Mouse (Mus musculus) limb, embryonic 12.5 days (tissue): ENCODE data around the gene Pck2. TPM values are rescaled to one million over a fixed set of nuclear protein-coding genes. Genes with fewer than 3 reads are reported as not detected.
A peak's percentile ranks its signal among the peaks of the same experiment; 100 is the strongest.

Experiments
- ATAC-seq: fragments of 200-750 bp; cut with Nextera tagmentation; 2 replicates; pipeline ENCODE4 v1.8.0; 2017; ENCODE audit warnings: low read depth, moderate TSS enrichment; ENCODE audit not compliant: insufficient number of reproducible peaks, insufficient read depth, low FRiP score, low TSS enrichment
- H3K27ac ChIP-seq: fragments of 300-500 bp; sonication (generic); 2 replicates; pipeline ENCODE4 v1.5.1; 2016; ENCODE audit warnings: mild to moderate bottlenecking, moderate library complexity
- H3K27me3 ChIP-seq: fragments of 300-500 bp; sonication (generic); 2 replicates; pipeline ENCODE4 v1.6.1; 2016; ENCODE audit warnings: mild to moderate bottlenecking, moderate library complexity
- H3K36me3 ChIP-seq: fragments of 300-500 bp; sonication (generic); 2 replicates; pipeline ENCODE4 v1.6.1; 2016; ENCODE audit warnings: mild to moderate bottlenecking, moderate library complexity
- H3K4me1 ChIP-seq: fragments of 300-500 bp; sonication (generic); replicated peaks from 2 replicates; pipeline ENCODE4 v1.6.1; 2016
- H3K4me2 ChIP-seq: fragments of 300-500 bp; sonication (generic); 2 replicates; pipeline ENCODE4 v1.6.1; 2016; ENCODE audit warnings: mild to moderate bottlenecking, moderate library complexity
- H3K4me3 ChIP-seq: fragments of 300-500 bp; sonication (generic); replicated peaks from 2 replicates; pipeline ENCODE4 v1.5.1; 2016; ENCODE audit warnings: mild to moderate bottlenecking
- H3K9ac ChIP-seq: fragments of 300-500 bp; sonication (generic); replicated peaks from 2 replicates; pipeline ENCODE4 v1.6.1; 2016; ENCODE audit warnings: mild to moderate bottlenecking, moderate library complexity
- H3K9me3 ChIP-seq: fragments of 300-500 bp; sonication (generic); 2 replicates; pipeline ENCODE4 v1.6.1; 2016; ENCODE audit warnings: mild to moderate bottlenecking, moderate library complexity
- WGBS: fragments of 180-500 bp; shearing (Covaris S2); methylation state at CpG from one replicate; pipeline ENCODE4 v1.1.7; 2016; 5-methylcytosine and 5-hydroxymethylcytosine counted together
- polyA plus RNA-seq: library from polyadenylated mRNA; unstranded; fragments of >200 nt; fragmentation: Nextera tagmentation; extraction: Ambion mirVana; gene quantifications from 2 replicates; pipeline ENCODE4 v1.2.1, GENCODE M21; 2016

The Pck2 gene
- polyA plus RNA-seq, 1 experiment from 2014 or later = 33.2 TPM

- H3K4me3 ChIP-seq = no peak within 1 kb of the TSS
- peaks cover 9% of the 10 kb centered on the region; the same call in 1 of the 2 replicates for H3K4me1 ChIP-seq
- H3K27me3 ChIP-seq = peaks cover 34% of the 10 kb centered on the region
- no peak within 1 kb of the TSS for H3K27ac ChIP-seq
- no peaks in the 10 kb centered on the region for H3K9me3 ChIP-seq
- 61% methylated on average over 22 of the region's 22 CpGs for WGBS
- no peaks in the 10 kb centered on the region for H3K36me3 ChIP-seq
- H3K4me2 ChIP-seq = no peak within 1 kb of the TSS
- no peak within 1 kb of the TSS; the same call in 1 of the 2 replicates for H3K9ac ChIP-seq
- ATAC-seq = no peak
Measured at GRCm38 (mm10) chr14:55510125-55510731, 29.8 kb upstream of the Pck2 start, which contains the start of gene Cpne6. Gene Cpne6 (plus strand): TSS chr14:55510445.

- Histone ChIP-seq H3K27ac (no peak overlapping the region), H3K27me3 (peaks cover 34% of the 10 kb centered on the region), H3K9me3 (no peaks in the 10 kb centered on the region), H3K4me3 (no peak overlapping the region), H3K4me1 (peaks cover 9% of the 10 kb centered on the region; the same call in 1 of the 2 replicates), H3K36me3 (no peaks in the 10 kb centered on the region), H3K9ac (no peak overlapping the region; the same call in 1 of the 2 replicates), H3K4me2 (no peak overlapping the region)
- no peak for ATAC-seq
- WGBS = 60% methylated on average over 7 of the region's 7 CpGs
Measured at GRCm38 (mm10) chr14:55511037-55511436, 29.0 kb upstream of the Pck2 start.

DNA sequence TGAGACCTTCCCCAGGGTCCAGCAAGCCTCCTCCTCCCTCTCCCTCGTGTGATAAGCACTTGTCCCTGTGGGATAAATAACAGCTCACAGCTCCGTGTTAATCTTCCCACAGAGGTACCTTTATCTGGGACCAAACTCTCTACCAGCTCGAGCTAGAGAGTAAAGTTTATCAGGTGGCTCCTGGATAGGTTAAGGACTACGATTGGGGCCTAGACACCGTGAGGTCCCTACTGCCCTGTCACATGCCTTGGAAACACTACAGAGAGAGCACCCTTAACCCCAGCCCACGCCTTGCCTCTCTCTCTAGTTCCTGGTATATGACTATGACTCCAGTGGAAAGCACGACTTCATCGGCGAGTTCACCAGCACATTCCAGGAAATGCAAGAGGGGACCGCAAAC is 26.1 kb upstream of the Pck2 start:
- peaks cover 52% of the 10 kb centered on the region for H3K27me3 ChIP-seq
- WGBS = 74% methylated on average over 10 of the region's 10 CpGs

DNA sequence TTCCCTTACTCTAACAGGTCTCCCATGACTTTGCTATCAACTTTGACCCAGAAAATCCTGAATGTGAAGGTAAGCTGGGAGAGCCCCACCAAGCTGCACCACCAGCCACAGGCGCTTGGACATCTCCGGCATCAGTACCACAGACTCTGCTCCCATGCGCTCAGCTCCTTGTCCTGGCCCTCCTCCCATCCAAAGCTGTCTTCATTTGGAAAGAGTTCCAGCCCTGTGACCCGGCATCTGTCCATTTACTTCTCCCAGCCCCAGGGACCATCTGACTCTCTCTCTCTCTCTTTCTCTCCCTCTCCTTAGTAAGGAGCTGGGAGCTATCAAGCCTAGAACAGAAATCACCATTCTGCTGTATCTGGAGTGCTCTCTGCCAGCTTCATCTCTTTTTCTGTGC is 24.2 kb upstream of the Pck2 start:
- H3K4me3 ChIP-seq = no peak overlapping the region
- H3K36me3 ChIP-seq = no peaks in the 10 kb centered on the region
- H3K9ac ChIP-seq = no peak overlapping the region
- no peaks in the 10 kb centered on the region for H3K9me3 ChIP-seq
- H3K27me3 ChIP-seq = peaks cover 58% of the 10 kb centered on the region
- WGBS = 93% methylated on average over 4 of the region's 4 CpGs
- H3K4me1 ChIP-seq = 0 out of 2 replicates have a peak, but pooled peaks cover 9% of the 10 kb centered on the region
- no peak overlapping the region for H3K4me2 ChIP-seq
- ATAC-seq = no peak
- no peak overlapping the region for H3K27ac ChIP-seq

More for the DNA sequence above, 26.1 kb upstream of the Pck2 start:
- ATAC-seq = no peak
- no peak overlapping the region for H3K4me2 ChIP-seq
- peaks cover 9% of the 10 kb centered on the region; the same call in 1 of the 2 replicates for H3K4me1 ChIP-seq
- H3K9ac ChIP-seq = no peak overlapping the region
- H3K4me3 ChIP-seq = no peak overlapping the region
- no peak overlapping the region for H3K27ac ChIP-seq
- H3K36me3 ChIP-seq = no peaks in the 10 kb centered on the region
- H3K9me3 ChIP-seq = no peaks in the 10 kb centered on the region

DNA sequence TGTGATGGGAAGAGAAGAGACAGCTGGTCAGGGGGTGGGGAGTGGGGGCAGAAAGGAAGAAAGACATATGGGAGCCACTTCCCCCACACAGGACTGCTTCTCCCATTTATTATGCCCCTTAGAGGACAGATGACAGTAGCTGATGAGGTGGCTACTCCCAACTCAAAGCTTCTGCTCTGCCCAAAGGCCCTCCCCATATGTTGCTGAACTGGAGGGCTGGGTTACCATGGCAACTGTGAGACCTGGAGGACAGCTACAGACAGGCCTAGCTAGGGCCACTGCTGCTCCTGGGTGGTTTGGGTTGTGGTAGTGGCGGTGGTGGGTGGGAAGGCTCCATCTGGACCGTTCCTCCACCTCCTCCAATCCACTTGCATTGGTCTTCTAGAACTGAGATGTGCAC is 21.2 kb upstream of the Pck2 start:
- H3K9ac ChIP-seq = no peak overlapping the region
- H3K36me3 ChIP-seq = no peaks in the 10 kb centered on the region
- H3K4me3 ChIP-seq = no peak overlapping the region
- H3K4me2 ChIP-seq = no peak overlapping the region
- 49% methylated on average over 2 of the region's 2 CpGs for WGBS
- H3K4me1 ChIP-seq = 0 out of 2 replicates have a peak, but pooled peaks cover 10% of the 10 kb centered on the region
- no peaks in the 10 kb centered on the region for H3K9me3 ChIP-seq
- H3K27ac ChIP-seq = no peak overlapping the region
- no peak for ATAC-seq
- H3K27me3 ChIP-seq = peaks cover 66% of the 10 kb centered on the region

DNA sequence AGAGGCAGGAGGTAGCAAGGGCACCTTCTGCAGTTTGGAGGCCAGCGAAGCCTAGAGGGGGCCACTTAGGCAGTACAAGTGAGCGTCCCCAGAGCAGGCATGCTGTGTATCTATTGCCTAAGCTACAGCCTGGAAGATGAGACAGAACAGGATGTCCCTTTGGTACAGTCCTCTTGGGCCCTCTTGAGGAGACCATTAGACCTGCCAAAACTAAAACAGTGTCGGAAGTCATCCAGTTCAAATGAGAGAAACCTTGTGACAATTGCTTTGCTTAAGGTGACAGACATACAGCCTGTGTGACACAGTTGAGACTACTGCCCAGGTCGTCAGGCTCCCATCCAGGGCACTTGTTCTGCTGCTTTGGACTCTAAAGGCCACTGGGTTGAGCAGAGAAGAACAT is 20.5 kb upstream of the Pck2 start:
- Histone ChIP-seq H3K9me3 (no peaks in the 10 kb centered on the region), H3K4me3 (no peak overlapping the region), H3K4me1 (0 out of 2 replicates have a peak, but pooled peaks cover 10% of the 10 kb centered on the region), H3K4me2 (no peak overlapping the region), H3K36me3 (no peaks in the 10 kb centered on the region), H3K9ac (no peak overlapping the region), H3K27me3 (peaks cover 74% of the 10 kb centered on the region), H3K27ac (no peak overlapping the region)
- WGBS = 64% methylated on average over 4 of the region's 4 CpGs
- no peak for ATAC-seq

- H3K27ac ChIP-seq = no peak overlapping the region
Measured at GRCm38 (mm10) chr14:55520451-55521361, 19.4 kb upstream of the Pck2 start.

GRCm38 (mm10) chr14:55524062-55524461 is 16.0 kb upstream of the Pck2 start:
- Histone ChIP-seq H3K4me1 (0 out of 2 replicates have a peak, but pooled peaks cover 10% of the 10 kb centered on the region), H3K4me2 (no peak overlapping the region), H3K9me3 (no peaks in the 10 kb centered on the region), H3K9ac (no peak overlapping the region), H3K4me3 (no peak overlapping the region), H3K27me3 (peaks cover 59% of the 10 kb centered on the region), H3K27ac (no peak overlapping the region), H3K36me3 (no peaks in the 10 kb centered on the region)
- whole genome bisulfite sequencing = 56% methylated on average over 4 of the region's 4 CpGs
- no peak for ATAC-seq

More at GRCm38 (mm10) chr14:55520451-55521361, 19.4 kb upstream of the Pck2 start:
- H3K4me1 ChIP-seq = 0 out of 2 replicates have a peak, but pooled peaks cover 10% of the 10 kb centered on the region
- no peaks in the 10 kb centered on the region for H3K36me3 ChIP-seq
- H3K9me3 ChIP-seq = no peaks in the 10 kb centered on the region
- peak overlapping the region; percentile 61 for H3K9ac ChIP-seq
- peak overlapping the region; percentile 51 for H3K4me3 ChIP-seq
- peak; percentile 58; the same call in 1 of the 2 replicates for ATAC-seq
- WGBS = 1% methylated on average over 61 of the region's 61 CpGs
- peaks cover 76% of the 10 kb centered on the region for H3K27me3 ChIP-seq
- H3K4me2 ChIP-seq = peak overlapping the region; percentile 88

DNA sequence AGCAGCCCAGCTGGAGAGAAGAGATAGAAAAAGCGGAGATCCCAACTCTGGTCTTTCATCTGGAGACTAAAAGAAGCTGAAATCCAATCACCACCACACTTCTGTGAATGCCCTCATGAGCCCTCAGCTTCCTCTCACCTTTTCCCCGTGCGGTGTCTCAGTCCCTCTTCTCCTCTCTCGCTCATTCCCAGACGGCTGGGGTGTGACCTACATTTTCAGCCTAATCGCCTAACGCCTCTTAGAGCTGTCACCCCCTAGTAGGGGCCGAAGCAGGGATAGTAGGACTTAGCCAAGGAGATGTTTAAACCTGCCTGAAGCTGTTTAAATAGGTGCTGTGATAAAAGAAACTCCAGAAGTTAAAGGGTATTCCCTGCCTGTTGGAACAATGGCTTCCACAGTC is 15.3 kb upstream of the Pck2 start, which contains the start of gene Nrl:
Nrl (minus strand) TSS at position 197 of the 400 bp plus-strand sequence.
- no peak within 1 kb of the TSS for H3K27ac ChIP-seq
- H3K9me3 ChIP-seq = no peaks in the 10 kb centered on the region
- no peak within 1 kb of the TSS for H3K4me2 ChIP-seq
- no peak for ATAC-seq
- no peak within 1 kb of the TSS for H3K4me3 ChIP-seq
- no peaks in the 10 kb centered on the region for H3K36me3 ChIP-seq
- H3K4me1 ChIP-seq = 0 out of 2 replicates have a peak, but pooled peaks cover 10% of the 10 kb centered on the region
- 17% methylated on average over 8 of the region's 8 CpGs for WGBS
- no peak within 1 kb of the TSS for H3K9ac ChIP-seq
- peaks cover 58% of the 10 kb centered on the region for H3K27me3 ChIP-seq

DNA sequence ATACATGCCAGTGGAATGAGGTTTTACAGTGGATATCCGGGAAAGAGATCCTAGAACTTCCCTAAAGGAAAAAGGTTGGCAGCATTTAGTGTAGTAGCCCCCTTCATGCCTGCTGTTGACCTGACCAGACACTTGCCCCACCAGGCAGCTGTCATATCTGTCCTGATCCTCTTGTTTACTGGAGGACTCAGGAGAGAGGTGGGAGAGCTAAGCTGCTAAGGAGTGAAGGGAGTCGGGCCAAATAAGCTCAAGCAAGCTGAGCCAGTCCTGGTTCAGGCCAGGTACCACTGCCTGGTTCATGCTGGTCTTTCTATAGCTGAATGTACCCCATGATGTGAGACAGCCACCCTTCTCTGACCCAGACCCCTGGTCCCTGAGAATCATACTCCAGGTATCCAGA is 13.4 kb upstream of the Pck2 start:
- H3K27ac ChIP-seq = no peak overlapping the region
- no peak overlapping the region for H3K4me3 ChIP-seq
- H3K4me2 ChIP-seq = no peak overlapping the region
- H3K9me3 ChIP-seq = no peaks in the 10 kb centered on the region
- H3K36me3 ChIP-seq = no peaks in the 10 kb centered on the region
- peaks cover 48% of the 10 kb centered on the region for H3K27me3 ChIP-seq
- no peak overlapping the region for H3K9ac ChIP-seq
- no peaks in the 10 kb centered on the region for H3K4me1 ChIP-seq
- WGBS = 81% methylated on average over 2 of the region's 2 CpGs
- no peak for ATAC-seq

DNA sequence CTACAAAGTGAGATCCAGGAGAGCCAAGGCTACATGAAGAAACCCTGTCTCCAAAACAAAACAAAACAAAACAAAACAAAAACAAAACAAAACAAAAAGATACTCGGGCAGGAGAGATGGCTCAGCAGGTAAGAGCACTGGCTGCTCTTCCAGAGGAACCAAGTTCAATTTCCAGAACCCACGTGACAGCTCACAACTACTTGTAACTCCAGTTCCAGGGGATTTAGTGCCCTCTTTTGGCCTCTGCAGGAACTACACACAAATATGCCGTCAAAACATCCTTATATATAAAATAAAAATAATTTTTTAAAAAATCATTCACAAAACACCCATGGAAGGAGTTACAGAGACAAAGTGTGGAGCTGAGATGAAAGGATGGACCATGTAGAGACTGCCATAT is 12.1 kb upstream of the Pck2 start:
- no peak overlapping the region for H3K4me3 ChIP-seq
- no peak overlapping the region for H3K4me2 ChIP-seq
- no peaks in the 10 kb centered on the region for H3K4me1 ChIP-seq
- ATAC-seq = no peak
- H3K27ac ChIP-seq = no peak overlapping the region
- H3K36me3 ChIP-seq = no peaks in the 10 kb centered on the region
- no peak overlapping the region for H3K9ac ChIP-seq
- peaks cover 36% of the 10 kb centered on the region for H3K27me3 ChIP-seq
- WGBS = 21% methylated on average over 3 of the region's 3 CpGs
- H3K9me3 ChIP-seq = no peaks in the 10 kb centered on the region
